Mouse (Mus musculus) testis, adult 2 months (tissue): ENCODE data around the gene Nup155.

Experiments
- CTCF ChIP-seq: fragments of 200-500 bp; IDR thresholded peaks from 2 replicates; pipeline ENCODE4 v1.5.1; 2012; ENCODE audit warnings: low read depth, mild to moderate bottlenecking, inconsistent platforms, low read length, moderate library complexity; ENCODE audit not compliant: control insufficient read depth, insufficient read depth, insufficient replicate concordance
- POLR2A ChIP-seq: fragments of 200-500 bp; IDR thresholded peaks from 2 replicates; pipeline ENCODE4 v1.6.1; 2012; ENCODE audit warnings: low read depth, mild to moderate bottlenecking, inconsistent platforms, low read length, moderate library complexity; ENCODE audit not compliant: control insufficient read depth

DNA sequence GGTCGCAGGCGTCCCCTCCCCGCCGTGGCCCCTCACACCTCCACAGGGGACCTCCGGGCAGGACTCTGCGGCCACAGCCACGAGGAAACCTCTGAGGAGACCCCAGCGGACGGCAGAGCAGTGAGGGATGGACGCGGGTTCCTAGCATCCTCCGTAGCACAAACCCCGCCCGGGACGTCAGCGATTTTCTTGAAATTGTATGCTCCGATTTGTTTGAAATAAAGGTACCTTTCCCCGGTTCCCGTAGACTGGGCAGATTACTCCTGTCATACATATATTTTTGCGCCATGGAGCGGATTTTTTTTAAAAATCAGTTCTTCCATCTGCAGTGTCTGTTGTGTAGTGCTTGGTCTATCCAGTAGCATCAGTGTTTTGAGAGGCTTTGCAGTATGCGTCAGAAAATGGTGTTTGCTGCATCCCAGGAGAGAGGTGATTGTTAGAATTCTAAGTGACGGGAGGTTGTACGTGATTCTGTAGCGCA is 60.2 kb downstream of the Nup155 start:
- TF ChIP-seq POLR2A = no peak
- no peak for TF ChIP-seq CTCF
